Mouse (Mus musculus) erythroblast, embryonic 14.5 days (primary cell): ENCODE measurements around the gene Hist1h2af.

Experiments
- GATA1 ChIP-seq: IDR thresholded peaks from 2 replicates; pipeline ENCODE4 v1.6.1; 2012; ENCODE audit warnings: low read length, inconsistent platforms, mixed read lengths
- TAL1 ChIP-seq: IDR thresholded peaks from 3 replicates; pipeline ENCODE4 v1.6.1; 2012; ENCODE audit warnings: low read length, inconsistent platforms, mixed read lengths

DNA sequence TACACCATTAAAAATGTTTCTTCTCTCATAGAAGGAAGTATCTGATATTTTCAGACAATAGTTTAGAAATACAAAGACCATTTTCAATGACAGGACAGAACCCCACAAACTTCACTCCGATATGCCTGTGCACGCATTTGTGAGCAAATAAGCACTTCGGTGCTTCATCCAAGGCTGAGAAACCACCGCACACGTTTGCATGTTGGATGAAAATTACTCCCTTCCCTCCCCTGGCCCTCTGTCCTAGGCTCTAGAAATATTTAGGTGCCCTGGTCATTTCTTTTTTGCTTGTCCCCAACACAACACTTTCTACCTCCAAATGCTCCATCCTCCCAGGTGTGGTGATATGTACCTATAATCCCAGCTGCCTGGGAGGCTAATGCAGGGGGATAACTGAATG, 32.2 kb upstream of the Hist1h2af start:
- no peak for TF ChIP-seq GATA1
- TF ChIP-seq TAL1 = no peak
